Mouse (Mus musculus) heart, embryonic 15.5 days (tissue): Measurements from ENCODE around the gene Ankrd63. TPM values are rescaled to one million over a fixed set of nuclear protein-coding genes. Genes with fewer than 3 reads are reported as not detected.

Source experiments
- ATAC-seq: fragments of 200-750 bp; cut with Nextera tagmentation; replicated peaks from 2 replicates; pipeline ENCODE4 v1.8.0; 2017; ENCODE audit warnings: low read depth, moderate TSS enrichment; ENCODE audit not compliant: insufficient number of reproducible peaks, insufficient read depth, low FRiP score
- H3K27ac ChIP-seq: fragments of 300-500 bp; sonication (generic); 2 replicates; pipeline ENCODE4 v1.5.1; 2015; ENCODE audit warnings: mild to moderate bottlenecking, inconsistent platforms
- H3K27me3 ChIP-seq: fragments of 300-500 bp; sonication (generic); 2 replicates; pipeline ENCODE4 v1.6.1; 2015; ENCODE audit warnings: inconsistent platforms
- H3K36me3 ChIP-seq: fragments of 300-500 bp; sonication (generic); 2 replicates; pipeline ENCODE4 v1.6.1; 2015; ENCODE audit warnings: mild to moderate bottlenecking, inconsistent platforms
- H3K4me1 ChIP-seq: fragments of 300-500 bp; sonication (generic); replicated peaks from 2 replicates; pipeline ENCODE4 v1.6.1; 2015; ENCODE audit warnings: inconsistent platforms
- H3K4me2 ChIP-seq: fragments of 300-500 bp; sonication (generic); 2 replicates; pipeline ENCODE4 v1.6.1; 2015; ENCODE audit warnings: inconsistent platforms, mild to moderate bottlenecking, moderate library complexity
- H3K4me3 ChIP-seq: fragments of 300-500 bp; sonication (generic); 2 replicates; pipeline ENCODE4 v1.5.1; 2015; ENCODE audit warnings: mild to moderate bottlenecking, inconsistent platforms
- H3K9ac ChIP-seq: fragments of 300-500 bp; sonication (generic); 2 replicates; pipeline ENCODE4 v1.6.1; 2015; ENCODE audit warnings: mild to moderate bottlenecking, inconsistent platforms
- H3K9me3 ChIP-seq: fragments of 300-500 bp; sonication (generic); replicated peaks from 2 replicates; pipeline ENCODE4 v1.6.1; 2016; ENCODE audit warnings: inconsistent platforms
- WGBS: fragments of 180-500 bp; shearing (Covaris S2); methylation state at CpG from one replicate; pipeline ENCODE4 v1.1.7; 2015; ENCODE audit warnings: mixed read lengths; 5-methylcytosine and 5-hydroxymethylcytosine counted together
- polyA plus RNA-seq: library from polyadenylated mRNA; unstranded; fragments of >200 nt; fragmentation: Nextera tagmentation; extraction: Ambion mirVana; gene quantifications from 2 replicates; pipeline ENCODE4 v1.2.1, GENCODE M21; 2015

The Ankrd63 gene
- polyA plus RNA-seq, 1 experiment from 2014 or later = 2.7 TPM

- Histone ChIP-seq H3K4me3 (peak overlapping the region; percentile 55), H3K4me2 (peak overlapping the region; percentile 89), H3K9ac (peak overlapping the region; percentile 71), H3K36me3 (no peaks in the 10 kb centered on the region), H3K4me1 (peaks cover 87% of the 10 kb centered on the region), H3K9me3 (no peaks in the 10 kb centered on the region), H3K27ac (0 out of 2 replicates have a peak overlapping the region, but pooled peaks have one; percentile 2), H3K27me3 (peaks cover 76% of the 10 kb centered on the region)
- WGBS = 15% methylated on average over 51 of the region's 51 CpGs
- ATAC-seq = no peak
Measured at GRCm38 (mm10) chr2:118701971-118702882, 1.5 kb downstream of the Ankrd63 start.

GRCm38 (mm10) chr2:118701161-118701560 lies 2.6 kb downstream of the Ankrd63 start:
- H3K36me3 ChIP-seq = no peaks in the 10 kb centered on the region
- no peak overlapping the region for H3K4me3 ChIP-seq
- H3K9ac ChIP-seq = peak overlapping the region; percentile 13; the same call in 1 of the 2 replicates
- H3K9me3 ChIP-seq = no peaks in the 10 kb centered on the region
- 24% methylated on average over 5 of the region's 5 CpGs for WGBS
- H3K27ac ChIP-seq = no peak overlapping the region
- H3K4me1 ChIP-seq = peaks cover 87% of the 10 kb centered on the region
- no peak for ATAC-seq
- H3K4me2 ChIP-seq = peak overlapping the region; percentile 59
- H3K27me3 ChIP-seq = peaks cover 71% of the 10 kb centered on the region

GRCm38 (mm10) chr2:118700179-118701062 lies 3.3 kb downstream of the Ankrd63 start:
- H3K9me3 ChIP-seq = no peaks in the 10 kb centered on the region
- peaks cover 86% of the 10 kb centered on the region for H3K4me1 ChIP-seq
- H3K4me3 ChIP-seq = peak overlapping the region; percentile 29
- no peak for ATAC-seq
- WGBS = 4% methylated on average over 32 of the region's 32 CpGs
- peak overlapping the region; percentile 59 for H3K4me2 ChIP-seq
- no peaks in the 10 kb centered on the region for H3K36me3 ChIP-seq
- H3K27ac ChIP-seq = no peak overlapping the region
- H3K9ac ChIP-seq = no peak overlapping the region
- H3K27me3 ChIP-seq = peaks cover 68% of the 10 kb centered on the region

- Histone ChIP-seq H3K36me3 (no peaks in the 10 kb centered on the region), H3K4me3 (no peak overlapping the region), H3K9me3 (no peaks in the 10 kb centered on the region), H3K4me2 (no peak overlapping the region), H3K27me3 (peaks cover 51% of the 10 kb centered on the region), H3K9ac (no peak overlapping the region), H3K4me1 (peaks cover 64% of the 10 kb centered on the region), H3K27ac (peak overlapping the region; percentile 78)
- no peak for ATAC-seq
- WGBS = 43% methylated on average over 7 of the region's 7 CpGs
Measured at GRCm38 (mm10) chr2:118697955-118698354, 5.8 kb downstream of the Ankrd63 start.

- no peak for ATAC-seq
- H3K9ac ChIP-seq = no peak overlapping the region
- H3K4me1 ChIP-seq = peaks cover 58% of the 10 kb centered on the region
- peak overlapping the region; percentile 7; the same call in 1 of the 2 replicates for H3K4me2 ChIP-seq
- peak overlapping the region; percentile 78 for H3K27ac ChIP-seq
- WGBS = 36% methylated on average over 5 of the region's 5 CpGs
- no peak overlapping the region for H3K4me3 ChIP-seq
- no peaks in the 10 kb centered on the region for H3K9me3 ChIP-seq
- H3K27me3 ChIP-seq = peaks cover 45% of the 10 kb centered on the region
- no peaks in the 10 kb centered on the region for H3K36me3 ChIP-seq
Measured at GRCm38 (mm10) chr2:118697311-118697877, 6.4 kb downstream of the Ankrd63 start.

GRCm38 (mm10) chr2:118696451-118697308 lies 7.1 kb downstream of the Ankrd63 start:
- WGBS = 36% methylated on average over 21 of the region's 21 CpGs
- Histone ChIP-seq H3K36me3 (no peaks in the 10 kb centered on the region), H3K9ac (no peak overlapping the region), H3K27me3 (peaks cover 38% of the 10 kb centered on the region), H3K4me3 (no peak overlapping the region), H3K4me2 (no peak overlapping the region), H3K9me3 (no peaks in the 10 kb centered on the region), H3K27ac (0 out of 2 replicates have a peak overlapping the region, but pooled peaks have one; percentile 19), H3K4me1 (peaks cover 53% of the 10 kb centered on the region)
- no peak for ATAC-seq

GRCm38 (mm10) chr2:118695677-118696232 lies 8.0 kb downstream of the Ankrd63 start:
- Histone ChIP-seq H3K4me1 (peaks cover 43% of the 10 kb centered on the region), H3K27me3 (peaks cover 29% of the 10 kb centered on the region), H3K9me3 (no peaks in the 10 kb centered on the region), H3K4me3 (no peak overlapping the region), H3K36me3 (no peaks in the 10 kb centered on the region), H3K4me2 (no peak overlapping the region), H3K27ac (no peak overlapping the region), H3K9ac (no peak overlapping the region)
- no peak for ATAC-seq
- 26% methylated on average over 11 of the region's 11 CpGs for WGBS

GRCm38 (mm10) chr2:118693370-118693966 lies 10.3 kb downstream of the Ankrd63 start:
- Histone ChIP-seq H3K27me3 (peaks cover 18% of the 10 kb centered on the region), H3K9ac (no peak overlapping the region)
- 84% methylated on average over 19 of the region's 19 CpGs for WGBS

GRCm38 (mm10) chr2:118689875-118690274 lies 13.9 kb downstream of the Ankrd63 start:
- H3K27ac ChIP-seq = no peak overlapping the region
- ATAC-seq = no peak
- peaks cover 12% of the 10 kb centered on the region for H3K27me3 ChIP-seq
- H3K4me2 ChIP-seq = no peak overlapping the region
- H3K9me3 ChIP-seq = no peaks in the 10 kb centered on the region
- WGBS = 69% methylated on average over 10 of the region's 10 CpGs
- no peak overlapping the region for H3K4me3 ChIP-seq
- H3K36me3 ChIP-seq = no peaks in the 10 kb centered on the region
- peaks cover 3% of the 10 kb centered on the region; the same call in 1 of the 2 replicates for H3K4me1 ChIP-seq
- no peak overlapping the region for H3K9ac ChIP-seq

More at GRCm38 (mm10) chr2:118693370-118693966, 10.3 kb downstream of the Ankrd63 start:
- H3K27ac ChIP-seq = no peak overlapping the region
- no peak overlapping the region for H3K4me2 ChIP-seq
- no peaks in the 10 kb centered on the region for H3K36me3 ChIP-seq
- H3K9me3 ChIP-seq = no peaks in the 10 kb centered on the region
- ATAC-seq = no peak
- no peak overlapping the region for H3K4me3 ChIP-seq
- H3K4me1 ChIP-seq = peaks cover 28% of the 10 kb centered on the region

GRCm38 (mm10) chr2:118687791-118688190 lies 16.0 kb downstream of the Ankrd63 start:
- Histone ChIP-seq H3K27me3 (peaks cover 8% of the 10 kb centered on the region; the same call in 1 of the 2 replicates), H3K9ac (no peak overlapping the region), H3K4me2 (no peak overlapping the region), H3K4me3 (no peak overlapping the region), H3K27ac (no peak overlapping the region), H3K9me3 (no peaks in the 10 kb centered on the region), H3K36me3 (no peaks in the 10 kb centered on the region), H3K4me1 (peaks cover 9% of the 10 kb centered on the region)
- ATAC-seq = no peak
- 91% methylated on average over 3 of the region's 3 CpGs for whole genome bisulfite sequencing
